Mouse (Mus musculus): Measurements from ENCODE around the gene Traf5.
A peak's percentile ranks its signal among the peaks of the same experiment; 100 is the strongest.

Gene Traf5

GRCm38 (mm10) chr1:191963948-191964772 lies 128.2 kb downstream of the Traf5 start:
- DNase-seq = peak; percentile 92 to 94

- DNase-seq = no peak
These were observed 128.9 kb downstream of the Traf5 start for GRCm38 (mm10) chr1:191963413-191963812.

DNA sequence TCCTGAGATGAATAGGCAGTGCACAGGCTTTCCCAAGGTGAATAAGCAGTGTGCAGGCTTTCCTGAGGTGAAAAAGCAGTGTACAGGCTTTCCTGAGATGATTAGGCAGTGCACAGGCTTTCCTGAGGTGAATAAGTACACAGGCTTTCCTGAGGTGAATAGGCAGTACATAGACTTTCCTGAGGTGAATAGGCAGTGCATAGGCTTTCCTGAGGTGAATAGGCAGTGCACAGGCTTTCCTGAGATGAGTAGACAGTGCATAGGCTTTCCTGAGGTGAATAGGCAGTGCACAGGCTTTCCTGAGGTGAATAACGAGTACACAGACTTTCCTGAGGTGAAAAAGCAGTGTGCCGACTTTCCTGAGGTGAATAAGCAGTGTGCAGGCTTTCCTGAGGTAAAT lies 131.4 kb downstream of the Traf5 start:
- DNase-seq = no peak

DNA sequence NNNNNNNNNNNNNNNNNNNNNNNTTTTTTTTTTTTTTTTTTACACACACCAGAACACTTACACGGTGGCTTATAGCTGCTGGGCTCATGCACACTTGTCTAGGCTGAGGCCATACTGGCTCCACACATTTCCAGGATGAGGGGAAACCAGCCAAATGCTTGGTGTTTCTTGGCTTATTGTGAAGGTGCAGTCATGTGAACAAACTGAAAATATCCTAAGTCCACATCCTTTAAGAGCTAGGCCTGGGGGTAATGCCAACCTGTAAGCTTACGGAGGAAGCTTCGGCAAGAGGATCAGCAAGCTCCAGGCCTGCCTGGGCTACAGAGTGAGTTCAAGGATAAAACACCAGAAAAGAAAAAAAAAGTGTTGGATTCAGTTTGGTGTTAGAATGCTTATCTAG lies 135.0 kb downstream of the Traf5 start:
- DNase-seq = peak; percentile 72 to 83

DNA sequence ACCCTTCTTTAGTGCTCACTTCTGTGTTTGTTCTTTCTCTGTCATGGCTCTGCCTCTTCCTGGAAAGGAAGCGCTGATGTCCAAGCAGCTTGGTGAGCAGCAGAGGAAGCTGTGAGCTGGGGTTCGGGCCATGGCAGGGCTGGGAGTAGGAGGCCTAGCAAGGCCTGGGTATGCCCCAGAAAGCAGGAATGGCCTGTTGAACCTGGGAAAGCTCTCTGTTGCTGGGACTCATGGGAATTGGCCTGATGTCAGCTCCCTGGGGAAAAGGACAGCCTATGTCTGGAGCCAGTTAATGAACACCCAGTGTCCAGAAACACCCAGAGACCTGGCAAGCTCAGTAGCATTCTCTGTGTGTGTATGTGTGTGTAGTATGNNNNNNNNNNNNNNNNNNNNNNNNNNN lies 135.5 kb downstream of the Traf5 start:
- peak; percentile 90 to 94 for DNase-seq

GRCm38 (mm10) chr1:191956261-191956660 lies 136.1 kb downstream of the Traf5 start:
- peak; percentile 42 to 47 for DNase-seq

- DNase-seq = peak in 1 of 2 experiments; percentile 53
These were observed 137.3 kb downstream of the Traf5 start for GRCm38 (mm10) chr1:191955101-191955500.

- DNase-seq = no peak
These were observed 139.5 kb downstream of the Traf5 start for GRCm38 (mm10) chr1:191952733-191953335.

DNA sequence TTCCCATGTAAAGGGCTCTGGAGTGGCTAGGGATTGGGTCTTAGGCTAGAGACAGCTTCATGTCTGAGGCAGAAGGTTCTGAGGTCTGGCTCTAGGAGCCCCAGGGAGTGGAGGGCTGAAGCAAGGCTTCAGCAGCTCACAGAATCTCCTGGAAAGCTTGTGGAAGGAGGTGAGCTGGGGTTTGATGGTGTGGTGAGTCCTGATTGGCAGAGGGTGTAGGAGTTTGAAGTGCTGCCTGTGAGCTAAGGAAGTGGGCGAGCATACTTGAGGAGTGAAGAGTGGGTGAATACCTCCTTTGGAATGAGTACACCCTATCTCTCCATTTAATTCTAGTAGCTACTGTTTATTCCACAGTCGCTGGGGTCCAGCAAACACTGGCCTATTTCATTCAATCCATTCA lies 141.7 kb downstream of the Traf5 start:
- DNase-seq = no peak

DNA sequence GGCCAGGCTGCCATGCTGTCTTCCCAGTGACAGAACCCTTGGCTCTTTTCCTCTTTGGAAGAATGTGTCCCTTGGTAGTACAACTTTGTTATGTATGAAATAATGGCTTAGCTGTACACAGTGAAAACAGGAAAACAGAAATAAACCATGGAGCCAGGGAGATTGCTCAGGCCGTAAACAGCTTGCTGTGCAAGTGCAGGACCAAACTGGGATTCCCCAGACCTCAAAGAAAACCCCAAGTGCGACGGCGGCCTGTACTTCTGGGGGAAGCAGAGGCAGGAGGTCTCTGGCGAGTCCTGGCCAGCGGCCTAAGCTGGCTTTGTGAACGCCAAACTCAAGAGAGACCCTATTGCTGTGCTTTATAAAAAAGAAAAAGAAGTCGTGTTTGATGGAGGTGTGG lies 143.8 kb downstream of the Traf5 start:
- DNase-seq = no peak

- no peak for DNase-seq
These were observed 144.6 kb downstream of the Traf5 start for GRCm38 (mm10) chr1:191947796-191948195.
